Mouse (Mus musculus) bone marrow macrophage, adult 2 months (primary cell): ENCODE data around the gene 3110082J24Rik.

ENCODE experiments used
- CTCF ChIP-seq: IDR thresholded peaks from 2 replicates; pipeline ENCODE4 v1.5.1; 2012; ENCODE audit warnings: low read depth, mild to moderate bottlenecking, low read length, moderate library complexity
- POLR2A ChIP-seq: IDR thresholded peaks from 2 replicates; pipeline ENCODE4 v1.6.1; 2012; ENCODE audit warnings: mild to moderate bottlenecking, low read depth, low read length, borderline replicate concordance

DNA sequence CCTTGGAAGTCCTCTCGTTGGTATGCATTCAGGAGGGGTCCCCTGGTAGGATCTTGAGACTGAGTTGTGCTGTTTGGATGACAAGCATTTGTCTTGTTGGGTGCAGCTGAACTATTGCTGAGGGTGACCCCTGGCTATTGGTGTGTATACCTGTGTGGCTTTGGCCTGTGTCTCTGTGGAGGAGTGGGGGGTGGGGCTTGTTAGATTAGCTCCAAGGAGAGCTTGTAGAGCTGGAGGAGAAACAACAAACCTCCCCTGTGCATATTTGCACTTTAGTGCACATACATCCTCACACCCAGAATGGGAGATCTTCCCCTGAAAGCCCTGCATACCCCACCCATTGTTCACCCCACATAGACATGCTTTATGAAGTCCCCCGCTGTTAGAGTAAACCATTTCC, 870 bp upstream of the 3110082J24Rik start:
- TF ChIP-seq CTCF = no peak
- TF ChIP-seq POLR2A = no peak
